In genomic region chr8:112034603-112035002, GRCm38 (mm10) we compare ENCODE assay signal across 8 mouse cellular contexts. TPM values are rescaled to one million over a fixed set of nuclear protein-coding genes. Genes with fewer than 3 reads are reported as not detected.
DNase-seq lines count a peak whose midpoint lies in the region; ATAC-seq and TF ChIP-seq lines count a peak whose summit lies in the region.

No protein-coding gene starts in this region.

- peak; percentile 79 for TF ChIP-seq CTCF in gastrocnemius, adult 2 months (IDR thresholded peaks at IDR 0.05)
- peak; percentile 83 for TF ChIP-seq CTCF in lung, embryonic 14.5 days (IDR thresholded peaks at IDR 0.05; ENCODE audit: low read depth)

- H3K4me3 ChIP-seq in gastrocnemius, adult 2 months: no peak overlapping the region
- H3K4me3 ChIP-seq in lung, embryonic 14.5 days (ENCODE audit: low read depth, low read length): no peak overlapping the region

- no peak overlapping the region for H3K9ac ChIP-seq in lung, embryonic 14.5 days

- intact Hi-C loops in gastrocnemius, adult 2 months (cut with DNase I): no loop called here

- WGBS in lung, embryonic 14.5 days: 6% methylated on average over 8 of the region's 8 CpGs

- no peaks in the 10 kb centered on the region for H3K4me1 ChIP-seq in lung, embryonic 14.5 days (ENCODE audit: insufficient read depth)

- H3K9me3 ChIP-seq in lung, embryonic 14.5 days (ENCODE audit: low read depth, low read length): no peaks in the 10 kb centered on the region

- H3K36me3 ChIP-seq in lung, embryonic 14.5 days (ENCODE audit: insufficient read depth): no peaks in the 10 kb centered on the region

- H3K4me2 ChIP-seq in lung, embryonic 14.5 days: no peak overlapping the region

- peak; percentile 38; the same call in 1 of the 2 replicates for ATAC-seq in lung, embryonic 14.5 days (ENCODE audit: insufficient read depth)

- peak; percentile 30 for DNase-seq in gastrocnemius, adult 2 months
- DNase-seq in gastrocnemius, postnatal 4 days (ENCODE audit: low spot score in 2 of 2): no peak
- peak; percentile 30 for DNase-seq in 3134 (ENCODE audit: extremely low read depth, insufficient read length, low spot score)
- DNase-seq in Muller cell, postnatal 12 days (ENCODE audit: inconsistent ontology term): peak; percentile 58
- DNase-seq in cerebellum, postnatal 36 days: peak; percentile 9 to 38
- peak; percentile 17 for DNase-seq in kidney, adult 11 months
- peak; percentile 87 for DNase-seq in lung, embryonic 14.5 days
- DNase-seq in thymus, postnatal 14 days: peak; percentile 33

- no peak overlapping the region for H3K27ac ChIP-seq in gastrocnemius, adult 2 months
- H3K27ac ChIP-seq in lung, embryonic 14.5 days (ENCODE audit: low read depth): no peak overlapping the region

- no peaks in the 10 kb centered on the region for H3K27me3 ChIP-seq in lung, embryonic 14.5 days (ENCODE audit: insufficient read depth, low read length)

RNA-seq across cellular contexts. Expression of gene Gm6793, which starts 19.8 kb away (rescaled TPM):
- total RNA-seq in gastrocnemius, adult 2 months (2021): not detected
- under 1 TPM; 0.18 to 0.20 TPM for total RNA-seq in gastrocnemius, postnatal 4 days (2021)
- 0.42 TPM in 1 of 2 replicates, not detected in the other for polyA plus RNA-seq in lung, embryonic 14.5 days (2014; fragmentation: Nextera tagmentation; extraction: Ambion mirVana)

RNA-seq across cellular contexts. Expression of gene Terf2ip, which starts 23.4 kb away (rescaled TPM):
- total RNA-seq in gastrocnemius, adult 2 months (2021): 10 to 100 TPM; 10.1 to 11.0 TPM
- total RNA-seq in gastrocnemius, postnatal 4 days (2021): 10 to 100 TPM; 13.5 to 15.7 TPM
- polyA plus RNA-seq in lung, embryonic 14.5 days (2014; fragmentation: Nextera tagmentation; extraction: Ambion mirVana): 22.8 and 25.0 TPM in 2 replicates

RNA-seq across cellular contexts. Expression of gene Kars, which starts 23.5 kb away (rescaled TPM):
- 100 to 1,000 TPM; 124 to 125 TPM for total RNA-seq in gastrocnemius, adult 2 months (2021)
- 100 to 1,000 TPM; 132 TPM for total RNA-seq in gastrocnemius, postnatal 4 days (2021)
- polyA plus RNA-seq in lung, embryonic 14.5 days (2014; fragmentation: Nextera tagmentation; extraction: Ambion mirVana): 227 and 229 TPM in 2 replicates

RNA-seq across cellular contexts. Expression of gene Adat1, which starts 42.5 kb away (rescaled TPM):
- 1 to 10 TPM; 2.4 to 2.7 TPM for total RNA-seq in gastrocnemius, adult 2 months (2021)
- 1 to 10 TPM; 2.6 to 2.7 TPM for total RNA-seq in gastrocnemius, postnatal 4 days (2021)
- polyA plus RNA-seq in lung, embryonic 14.5 days (2014; fragmentation: Nextera tagmentation; extraction: Ambion mirVana): 8.7 and 9.8 TPM in 2 replicates

Comparison
In these comparisons a context has a peak if more than half of its experiments do, and no peak if none do; other contexts are left out.
1. DNase-seq: peak in gastrocnemius, adult 2 months (single experiment), 3134 (single experiment), Muller cell, postnatal 12 days (single experiment), cerebellum, postnatal 36 days (2 of 2), kidney, adult 11 months (single experiment), lung, embryonic 14.5 days (single experiment) and thymus, postnatal 14 days (single experiment); none in gastrocnemius, postnatal 4 days (0 of 2).